ENCODE assay signal across 30 mouse cellular contexts in the genomic region with DNA sequence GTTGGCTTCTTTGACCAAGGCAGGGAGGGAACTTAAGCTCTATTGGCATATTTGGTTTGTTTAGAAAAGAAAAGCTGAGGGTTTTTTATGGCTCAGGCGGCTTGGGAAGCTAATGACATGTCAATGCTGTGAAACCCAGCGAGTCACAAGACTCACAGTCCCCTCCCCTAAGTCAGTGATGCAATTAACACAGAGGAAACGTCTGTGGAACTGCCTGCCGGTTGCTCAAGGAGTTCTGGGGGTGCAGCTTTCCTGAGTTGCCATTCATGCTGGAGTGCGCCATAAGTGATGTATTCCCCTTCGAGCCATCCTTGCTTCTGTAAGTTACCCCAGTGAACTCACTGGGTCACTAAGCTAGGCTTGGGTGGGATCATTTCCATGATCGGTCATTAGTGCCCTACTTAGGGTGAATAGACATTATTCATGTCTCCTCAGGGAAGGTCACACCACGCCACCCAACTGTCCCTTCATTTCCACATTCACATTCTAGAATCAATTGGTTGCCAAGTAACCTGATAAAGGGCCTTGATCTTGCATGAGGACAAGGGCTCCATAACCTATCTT.
DNase-seq lines count a peak whose midpoint lies in the region; ATAC-seq and TF ChIP-seq lines count a peak whose summit lies in the region.
"Had no signal": no experiment of that assay in that cellular context is flagged by ENCODE, and none has a peak within 500 bp of the region (broad histone marks: within the 10 kb centered on the region; RNA-seq: fewer than 3 reads in every experiment).

No protein-coding gene starts in this region.

- peak overlapping the region; percentile 19; the same call in 1 of the 2 replicates for H3K27ac ChIP-seq in bone marrow, adult 2 months (ENCODE audit: control insufficient read depth, insufficient read depth, low read depth, low read length, poor library complexity)
- H3K27ac ChIP-seq: embryonic facial prominence, embryonic 10.5 days; embryonic facial prominence, embryonic 15.5 days; forebrain, embryonic 13.5 days; hindbrain, embryonic 14.5 days; left cerebral cortex, adult 2 months; limb, embryonic 12.5 days; liver, embryonic 15.5 days; midbrain, embryonic 13.5 days; neural tube, embryonic 13.5 days; stomach, embryonic 15.5 days had no signal

- no peak overlapping the region for H3K4me3 ChIP-seq in bone marrow, adult 2 months (replicated peaks; ENCODE audit: control insufficient read depth, low read depth, low read length)
- H3K4me3 ChIP-seq: embryonic facial prominence, embryonic 10.5 days; embryonic facial prominence, embryonic 15.5 days; forebrain, embryonic 13.5 days; left cerebral cortex, adult 2 months; limb, embryonic 12.5 days; liver, embryonic 15.5 days; midbrain, embryonic 13.5 days; neural tube, embryonic 13.5 days; stomach, embryonic 15.5 days had no signal

- peak; percentile 45; the same call in 1 of the 2 replicates for ATAC-seq in neutrophil, adult 5-6 weeks (ENCODE audit: extremely low read depth, insufficient number of reproducible peaks, low FRiP score, poor library complexity, severe bottlenecking)
- ATAC-seq: forebrain, embryonic 13.5 days; intestine, postnatal 0 days; midbrain, embryonic 13.5 days had no signal

- 39% methylated on average over 8 of the region's 8 CpGs for WGBS in bone marrow, adult 2 months

- H3K4me1 ChIP-seq in bone marrow, adult 2 months (ENCODE audit: control insufficient read depth, insufficient read depth, low read length) = peaks cover 3% of the 10 kb centered on the region; the same call in 1 of the 2 replicates
- H3K4me1 ChIP-seq: embryonic facial prominence, embryonic 10.5 days; embryonic facial prominence, embryonic 15.5 days; forebrain, embryonic 13.5 days; limb, embryonic 12.5 days; liver, embryonic 15.5 days; midbrain, embryonic 13.5 days; neural tube, embryonic 13.5 days; stomach, embryonic 15.5 days had no signal

- peak; percentile 37 for DNase-seq in adrenal gland, postnatal 14 days
- DNase-seq in adrenal gland, adult 8-10 months = no peak
- peak; percentile 49 for DNase-seq in ES-CJ7 (ENCODE audit: low read depth, low spot score)
- DNase-seq in urinary bladder, postnatal 10 days (ENCODE audit: low spot score) = no peak
- no peak for DNase-seq in heart, postnatal 4 days
- DNase-seq: B cell, adult 2 months; cerebellum, adult 8-10 months; cerebellum, postnatal 25 days; gastrocnemius, postnatal 14 days; heart, postnatal 36 days; kidney, adult 9 months; kidney, postnatal 10 days; lung, embryonic 14.5 days; retina, postnatal 1 day; right cerebral cortex, postnatal 25 days; thymus, adult 2 months; thymus, postnatal 36 days had no signal

- no peak for TF ChIP-seq CTCF in bone marrow, adult 2 months (IDR thresholded peaks at IDR 0.05; ENCODE audit: control insufficient read depth, insufficient read depth, low read length)

- TF ChIP-seq POLR2A in bone marrow, adult 2 months (IDR thresholded peaks at IDR 0.05; ENCODE audit: borderline replicate concordance, control insufficient read depth, low read depth, low read length) = no peak

Comparison
In these comparisons a context has a peak if more than half of its experiments do, and no peak if none do; other contexts are left out.
1. DNase-seq: peak in adrenal gland, postnatal 14 days (single experiment) and ES-CJ7 (single experiment); none in adrenal gland, adult 8-10 months (single experiment), urinary bladder, postnatal 10 days (single experiment) and heart, postnatal 4 days (single experiment).